Mouse (Mus musculus) R1 (cell line): ENCODE results near the gene Gdf9.

ENCODE experiments used
- DNase-seq: peaks from one replicate; pipeline ENCODE4 v3.0.0-alpha.2; 2018; ENCODE audit warnings: low read depth, low spot score

The Gdf9 gene

DNA sequence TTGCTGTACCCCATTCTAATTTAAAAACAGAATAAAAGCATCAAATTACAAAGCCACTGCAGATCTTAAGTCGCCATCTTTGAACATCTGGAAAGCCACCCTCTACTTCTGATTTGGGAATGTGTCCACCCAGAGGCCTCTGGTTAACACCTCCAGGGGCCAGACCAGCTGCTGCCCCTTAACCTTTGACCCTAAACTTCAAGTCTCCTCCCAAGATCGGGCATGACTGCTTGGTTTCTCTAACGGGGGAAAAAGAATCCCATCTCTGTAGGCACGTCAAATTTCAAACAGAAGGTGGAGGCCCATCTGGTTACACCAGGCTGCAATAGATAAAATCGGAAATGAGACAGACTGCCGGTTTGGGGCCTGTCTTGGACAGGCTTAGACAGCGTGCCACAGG, 47.0 kb downstream of the Gdf9 start:
- DNase-seq = peak; percentile 16

GRCm38 (mm10) chr11:53478383-53479170, 47.8 kb downstream of the Gdf9 start:
- DNase-seq = peak; percentile 55

DNA sequence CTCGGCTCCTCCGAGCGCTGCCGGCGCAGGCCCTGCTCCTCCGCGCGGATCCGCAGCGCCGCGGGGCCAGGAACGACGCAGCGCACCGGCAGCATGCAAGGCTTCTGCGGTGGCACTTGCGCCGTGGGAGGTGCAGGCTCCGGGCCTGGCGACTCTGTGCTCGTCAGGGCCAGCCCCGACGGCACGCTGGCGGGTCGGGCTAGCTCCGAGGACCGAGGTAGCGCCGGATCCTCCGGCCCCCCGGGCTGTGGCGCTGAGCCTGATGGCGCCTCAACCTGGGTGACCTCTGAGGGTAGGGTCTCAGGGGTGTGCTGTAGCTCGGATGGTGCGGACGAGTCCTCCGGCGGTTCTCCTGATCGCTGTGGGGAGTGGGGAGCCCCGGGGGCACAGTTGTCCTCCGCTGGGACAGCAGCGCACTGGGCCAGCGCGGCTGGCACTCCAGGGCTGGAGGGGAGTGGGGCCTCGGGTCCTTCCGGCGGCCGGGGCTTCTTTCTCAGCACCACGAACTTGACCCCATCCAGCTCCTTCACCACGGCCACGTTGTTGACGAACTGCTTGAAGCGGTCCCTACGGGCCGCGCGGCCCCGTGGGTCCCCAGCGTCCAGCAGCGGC, 48.5 kb downstream of the Gdf9 start:
- peak; percentile 51 for DNase-seq

- peak; percentile 82 for DNase-seq
Observed at GRCm38 (mm10) chr11:53479783-53480301, 49.0 kb downstream of the Gdf9 start, which contains the start of the genes Gm9945 and Sowaha. TSS of gene Gm9945 (plus strand) at chr11:53480166. TSS of gene Sowaha (minus strand) at chr11:53480274.

DNA sequence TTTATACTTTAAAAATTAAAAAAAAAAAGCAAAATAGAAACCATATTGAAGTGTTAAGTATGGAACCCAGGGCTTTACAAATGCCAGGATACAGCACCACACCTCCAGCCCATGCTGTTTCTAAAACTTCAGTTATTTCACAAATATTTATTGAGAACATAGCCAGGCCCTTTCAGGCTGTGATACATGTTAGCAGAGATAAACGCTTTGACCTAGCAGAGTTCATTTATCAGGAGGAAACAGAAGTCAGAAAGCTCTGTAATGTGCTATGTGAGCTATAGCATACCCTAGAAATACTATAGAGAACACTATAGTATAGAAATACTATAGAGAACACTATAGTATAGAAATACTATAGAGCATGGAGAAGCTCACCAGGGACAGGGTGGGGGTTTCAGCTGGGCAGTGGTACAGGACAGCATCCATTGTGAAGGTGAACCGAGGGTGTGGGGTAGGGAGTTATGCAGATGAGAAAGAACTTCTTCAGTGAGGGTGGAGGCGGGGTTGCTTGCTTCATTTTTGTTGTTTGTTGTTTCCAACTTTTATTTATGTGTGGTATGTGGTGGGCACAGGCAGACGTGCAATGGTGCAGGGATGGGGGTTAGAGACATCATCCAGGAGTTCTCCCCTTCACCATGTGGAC, 50.4 kb downstream of the Gdf9 start:
- DNase-seq = no peak

DNA sequence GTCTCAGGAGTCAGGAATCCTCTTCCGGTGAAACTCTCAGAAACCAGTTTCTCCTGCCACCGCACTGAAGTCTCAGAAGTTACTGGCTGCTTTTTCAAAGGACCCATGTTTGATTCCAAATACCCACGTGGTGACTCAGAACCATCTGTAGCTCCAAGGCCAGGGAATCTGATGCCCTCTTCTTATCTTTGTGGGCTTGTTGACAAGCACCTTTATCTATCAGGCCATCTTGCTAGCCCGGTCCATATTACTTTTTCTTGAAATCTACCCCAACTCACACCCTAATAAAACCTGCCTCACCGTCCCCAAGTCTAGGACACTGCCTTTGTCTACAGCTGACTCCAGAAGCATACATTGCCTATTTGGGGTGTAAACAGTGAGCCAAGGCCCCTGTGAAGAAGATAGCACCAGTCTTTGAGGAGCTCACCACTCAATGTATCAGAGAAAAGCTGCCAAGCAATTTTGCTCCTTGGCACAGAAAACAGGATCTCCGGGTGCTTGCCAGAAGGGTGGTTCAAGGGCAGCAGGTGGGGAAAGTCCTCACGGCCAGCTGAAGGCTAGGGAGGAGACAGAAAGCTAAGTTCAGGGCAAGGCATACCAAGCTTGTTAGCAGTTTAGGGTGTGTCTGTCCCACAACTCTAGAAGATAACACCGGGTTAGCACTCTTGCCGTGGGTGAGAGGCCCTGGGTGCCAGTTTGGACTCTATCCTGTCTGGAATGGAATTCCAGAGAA, 52.5 kb downstream of the Gdf9 start:
- no peak for DNase-seq

- DNase-seq = peak; percentile 66
Observed at GRCm38 (mm10) chr11:53485719-53486118, 54.9 kb downstream of the Gdf9 start.

DNA sequence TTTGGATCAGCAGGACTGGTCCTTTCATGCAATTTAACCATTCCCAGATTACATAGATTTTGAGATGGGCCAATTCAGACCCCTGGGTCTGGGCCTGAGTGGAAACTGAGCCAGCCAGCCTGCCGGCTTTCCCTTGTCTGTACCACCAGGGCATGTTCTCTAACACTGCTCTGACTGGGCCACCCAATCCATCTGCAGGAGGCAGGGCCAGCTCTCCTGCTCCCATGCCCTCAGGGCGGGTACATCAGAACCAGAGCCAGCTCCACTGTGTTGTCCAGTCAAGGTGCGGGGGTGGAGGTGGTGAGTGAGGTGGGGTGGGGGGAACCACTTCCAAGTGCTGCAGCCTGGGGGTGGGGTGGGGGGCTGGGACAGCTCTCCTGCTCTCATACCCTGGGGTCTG, 55.5 kb downstream of the Gdf9 start:
- DNase-seq = no peak

DNA sequence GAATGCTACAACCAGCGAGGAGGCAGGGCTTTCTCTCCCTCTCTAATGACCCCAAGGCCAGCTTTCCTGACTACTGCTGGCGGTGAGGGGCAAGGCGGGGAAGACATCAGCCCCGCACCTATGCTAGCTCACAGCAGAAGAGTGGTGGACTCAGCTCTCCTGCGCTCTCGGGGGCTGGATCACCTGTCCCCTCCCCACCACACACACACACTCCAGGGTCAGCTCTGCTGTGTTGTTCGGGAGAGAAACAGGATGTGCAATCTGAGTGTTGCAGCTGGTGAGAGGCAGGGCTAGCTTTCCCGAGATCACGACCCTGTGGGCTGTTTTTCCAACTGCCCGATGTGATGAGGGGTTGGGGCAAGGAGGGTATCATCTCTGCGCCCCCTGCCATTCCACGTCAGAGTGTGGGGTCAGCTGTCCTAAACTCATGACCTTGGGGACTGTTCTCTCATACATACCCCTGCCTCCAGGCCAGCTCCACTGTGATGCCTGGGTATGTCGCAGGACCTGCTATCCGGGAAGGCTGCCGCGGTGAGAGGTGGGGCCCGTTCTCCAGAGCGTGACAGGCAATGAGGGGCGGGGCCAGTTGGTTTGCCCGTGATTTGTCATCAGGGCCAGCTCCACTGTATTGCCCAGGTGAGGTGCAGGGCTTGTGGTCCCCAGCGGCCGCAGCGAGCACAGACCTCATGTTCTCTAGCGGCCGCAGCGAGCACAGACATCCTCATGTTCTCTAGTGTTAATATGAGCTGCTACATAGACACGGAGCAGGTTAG, 56.2 kb downstream of the Gdf9 start:
- DNase-seq = peak; percentile 37
